Mouse (Mus musculus) kidney, adult 8-10 months (tissue): Measurements from ENCODE around the gene Ebf3.

ENCODE experiments used
- DNase-seq, 2 experiments: peaks; one replicate each; pipeline ENCODE4 v3.0.0; 2022

The Ebf3 gene

GRCm38 (mm10) chr7:137272252-137272651 is 42.0 kb downstream of the Ebf3 start:
- no peak for DNase-seq

DNA sequence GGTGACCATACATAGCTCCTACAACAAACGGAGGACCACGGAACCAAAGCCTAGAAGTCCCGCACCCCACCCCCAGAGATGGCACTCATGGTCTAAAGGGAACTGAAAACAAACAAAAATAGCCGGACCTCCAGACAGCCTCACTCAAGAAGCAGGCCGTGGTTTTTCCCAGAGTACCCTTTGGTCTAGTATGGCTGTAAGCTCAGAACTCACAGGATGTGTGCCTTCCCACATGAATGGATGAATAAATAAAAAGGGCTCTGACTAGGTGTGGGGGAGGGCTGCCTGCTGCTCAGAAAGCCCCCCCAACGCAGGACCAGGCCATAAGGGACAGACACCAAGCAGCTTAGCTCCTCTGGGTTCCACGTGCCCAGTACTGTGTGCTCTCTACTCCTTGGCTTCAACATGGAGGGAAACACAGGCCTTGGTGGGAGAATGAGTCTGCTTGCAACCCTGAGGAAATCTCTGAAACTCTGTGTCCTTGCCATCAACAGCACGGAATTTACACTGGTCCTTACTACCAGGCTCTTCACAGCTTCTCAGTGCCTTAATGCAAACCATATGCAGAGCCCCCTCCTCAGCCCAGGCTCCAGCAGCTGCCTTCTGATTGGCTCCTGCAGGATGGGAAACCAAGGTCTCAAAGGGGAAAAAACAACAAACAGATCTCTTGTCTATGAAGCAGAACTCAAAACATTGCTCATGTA is 45.6 kb downstream of the Ebf3 start:
- DNase-seq = no peak

DNA sequence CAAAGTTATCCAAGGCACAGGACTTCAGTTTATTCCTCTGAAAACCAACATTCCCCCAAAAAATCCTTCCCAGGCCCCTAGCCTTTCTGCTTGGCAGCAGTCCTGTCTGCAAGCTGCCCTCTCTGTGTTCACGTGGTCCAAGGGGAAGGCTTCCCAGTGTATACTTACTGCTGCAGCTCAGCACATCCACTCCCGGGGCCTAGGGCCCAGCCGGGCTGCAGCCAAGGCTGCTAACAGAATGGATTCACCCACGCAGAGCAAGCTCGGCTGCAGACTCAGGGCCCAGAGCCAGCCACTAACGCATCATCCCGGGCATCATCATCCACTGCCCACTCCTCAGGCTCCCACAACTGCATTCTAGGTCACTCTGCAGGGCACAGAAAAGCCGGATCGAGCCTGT is 46.8 kb downstream of the Ebf3 start:
- DNase-seq = no peak

DNA sequence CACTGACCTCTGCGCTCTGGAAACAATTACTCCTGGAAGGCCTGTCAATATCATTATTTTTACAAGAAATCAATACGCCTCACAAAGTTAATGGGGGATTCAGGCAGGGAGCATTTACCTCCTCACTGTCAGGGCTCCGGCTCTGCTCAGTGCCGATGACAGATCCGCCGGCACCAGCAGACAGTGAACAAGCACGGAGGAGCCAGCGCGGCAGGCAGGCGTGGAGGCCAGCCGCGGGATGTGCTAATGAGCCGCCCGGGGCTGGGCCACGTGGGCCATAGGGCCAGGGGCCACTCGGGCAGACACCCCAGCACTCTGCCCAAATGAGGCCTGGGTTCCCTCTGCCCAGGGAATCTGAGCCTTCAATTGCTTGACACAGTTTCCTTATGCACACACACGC is 47.7 kb downstream of the Ebf3 start:
- DNase-seq = no peak

- no peak for DNase-seq
Measured at GRCm38 (mm10) chr7:137262330-137262729, 51.9 kb downstream of the Ebf3 start.

GRCm38 (mm10) chr7:137246213-137246872 is 67.9 kb downstream of the Ebf3 start:
- DNase-seq = peak; percentile 24 to 67

GRCm38 (mm10) chr7:137244839-137245238 is 69.4 kb downstream of the Ebf3 start:
- no peak for DNase-seq

DNA sequence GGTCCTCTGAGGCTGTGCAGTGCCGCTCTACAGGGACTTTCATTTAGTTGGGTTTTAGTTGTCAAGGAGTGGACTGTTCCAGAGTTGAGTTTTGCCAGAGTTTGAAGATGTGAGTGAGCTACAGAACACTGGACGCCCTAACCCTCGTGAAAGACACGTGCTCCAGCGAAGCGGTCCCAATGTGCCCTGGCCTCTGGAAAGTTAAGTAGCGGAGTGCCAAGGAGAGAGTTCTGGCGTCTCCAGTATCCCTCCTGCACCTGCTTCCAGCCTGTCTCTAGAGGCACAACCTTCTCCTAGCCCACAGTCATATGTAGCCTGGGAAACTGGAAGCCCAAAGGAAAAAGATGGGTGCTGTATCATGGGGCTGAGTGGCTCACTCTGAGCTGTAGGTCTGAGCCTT is 73.8 kb downstream of the Ebf3 start:
- DNase-seq = no peak

DNA sequence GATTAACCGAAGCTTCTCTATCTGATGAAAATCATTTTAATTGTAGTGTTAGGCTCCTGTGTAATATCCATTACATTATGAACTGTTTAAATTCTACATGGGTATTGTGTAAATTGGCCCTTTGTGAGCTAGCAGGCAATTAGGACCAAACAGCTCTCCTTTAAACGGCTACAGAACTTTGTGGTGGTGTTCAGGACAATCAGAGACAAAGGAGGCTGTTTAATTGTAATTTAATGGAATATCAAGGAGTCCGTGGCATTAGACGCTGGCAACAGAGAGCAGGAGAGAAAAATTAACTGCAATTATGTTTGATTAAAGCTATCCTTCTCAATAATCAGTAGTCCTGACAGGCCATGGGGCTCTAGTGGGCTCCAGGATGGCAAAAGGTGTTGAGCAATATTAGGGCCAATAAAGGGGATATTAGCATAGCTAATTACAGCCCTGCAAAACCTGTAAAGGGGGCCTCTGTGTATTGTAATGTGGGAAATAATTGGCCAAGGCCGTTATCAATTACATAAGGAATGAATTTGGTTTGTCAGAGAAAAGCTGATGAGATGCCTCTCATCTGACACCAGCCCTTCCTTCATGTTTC is 74.6 kb downstream of the Ebf3 start:
- no peak for DNase-seq

DNA sequence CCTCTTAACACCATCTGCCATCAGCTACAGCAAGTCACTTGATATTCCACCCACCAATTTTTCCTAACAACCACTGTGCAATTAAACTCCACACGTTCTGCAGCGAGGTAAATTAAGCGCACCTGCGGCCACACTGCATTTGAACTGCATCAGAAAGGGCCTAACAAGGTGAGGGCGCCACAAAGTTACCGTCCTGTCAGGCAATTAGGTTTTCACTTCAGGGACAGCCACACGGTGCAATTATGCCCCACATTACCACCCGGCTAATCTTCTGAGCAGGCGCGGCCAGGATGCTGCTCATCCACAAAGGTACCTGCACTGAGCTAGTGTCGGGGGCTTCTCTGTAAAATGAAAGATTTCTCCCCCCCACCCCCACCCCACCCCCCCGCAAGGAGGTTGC is 76.8 kb downstream of the Ebf3 start:
- no peak for DNase-seq

GRCm38 (mm10) chr7:137223823-137224222 is 90.4 kb downstream of the Ebf3 start:
- no peak for DNase-seq

DNA sequence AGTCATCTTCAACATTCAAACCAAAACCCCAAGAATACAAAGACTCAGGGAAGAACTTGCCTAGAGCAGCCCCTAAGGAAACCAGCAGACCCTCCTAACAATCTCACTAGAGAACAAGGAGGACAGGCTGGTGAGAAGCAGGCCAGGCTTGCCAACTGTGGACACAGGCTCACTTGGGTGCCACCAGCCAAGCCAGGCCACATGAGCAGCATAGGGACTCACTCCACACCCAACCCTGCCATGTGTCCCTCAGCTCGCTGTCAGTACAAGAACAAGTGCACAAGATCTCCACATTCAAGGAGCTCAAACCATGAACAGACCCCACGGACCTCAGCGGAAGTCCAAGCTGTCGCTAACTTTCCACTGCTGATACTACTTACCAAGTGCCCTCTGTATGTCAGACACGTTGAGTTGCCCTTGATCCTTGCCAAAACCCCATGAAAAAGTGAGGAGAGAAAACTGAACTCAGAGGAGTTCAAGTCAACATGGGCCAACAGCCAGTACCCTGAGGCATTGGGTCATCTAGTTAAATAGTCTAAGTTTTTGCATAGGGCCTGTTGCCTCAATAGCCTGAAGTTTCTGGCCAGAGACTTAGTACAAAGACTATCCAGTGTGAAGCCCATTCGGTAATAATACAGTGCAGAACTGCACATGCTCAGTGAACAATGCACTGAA is 91.3 kb downstream of the Ebf3 start:
- DNase-seq = no peak

DNA sequence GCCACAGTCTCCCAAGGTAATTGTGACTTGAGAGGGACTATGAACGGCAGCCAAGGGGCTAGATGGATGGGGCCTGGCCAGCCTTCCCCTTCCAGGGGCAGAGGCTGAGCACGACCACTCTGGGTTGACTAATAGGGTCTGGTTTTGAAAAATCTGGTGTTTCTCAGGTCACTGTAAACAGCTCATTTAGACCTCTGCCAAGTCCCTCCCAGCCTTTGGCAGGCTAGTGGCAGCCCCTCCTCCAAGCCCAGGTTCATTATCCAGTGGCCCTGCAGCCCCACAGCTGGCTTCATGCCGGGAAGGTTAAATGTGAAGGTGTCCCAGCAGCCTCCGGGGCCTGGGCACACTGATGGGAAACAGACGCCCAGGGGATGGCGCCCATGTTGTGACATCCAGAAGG is 92.6 kb downstream of the Ebf3 start:
- DNase-seq = peak; percentile 40 to 55

GRCm38 (mm10) chr7:137220436-137220835 is 93.8 kb downstream of the Ebf3 start:
- no peak for DNase-seq

DNA sequence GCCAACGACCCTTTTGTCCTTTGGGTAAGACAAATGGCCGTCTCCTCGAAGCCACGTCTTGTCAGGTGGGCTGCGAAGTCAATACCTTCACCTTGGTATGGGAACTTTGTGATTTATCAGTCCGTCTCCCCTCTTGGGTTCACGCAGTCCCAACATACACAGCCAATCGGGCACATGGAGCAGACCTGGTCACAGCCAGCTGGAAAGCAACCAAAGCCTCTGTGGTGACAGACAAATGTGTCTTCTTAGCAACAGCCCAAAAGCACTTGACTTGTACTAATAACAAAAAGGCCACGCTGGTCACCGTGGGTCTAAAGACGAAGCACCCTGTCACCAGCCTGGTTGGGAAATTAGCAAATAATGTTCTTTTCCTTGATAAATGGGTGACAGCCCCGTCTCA is 95.5 kb downstream of the Ebf3 start:
- no peak for DNase-seq

DNA sequence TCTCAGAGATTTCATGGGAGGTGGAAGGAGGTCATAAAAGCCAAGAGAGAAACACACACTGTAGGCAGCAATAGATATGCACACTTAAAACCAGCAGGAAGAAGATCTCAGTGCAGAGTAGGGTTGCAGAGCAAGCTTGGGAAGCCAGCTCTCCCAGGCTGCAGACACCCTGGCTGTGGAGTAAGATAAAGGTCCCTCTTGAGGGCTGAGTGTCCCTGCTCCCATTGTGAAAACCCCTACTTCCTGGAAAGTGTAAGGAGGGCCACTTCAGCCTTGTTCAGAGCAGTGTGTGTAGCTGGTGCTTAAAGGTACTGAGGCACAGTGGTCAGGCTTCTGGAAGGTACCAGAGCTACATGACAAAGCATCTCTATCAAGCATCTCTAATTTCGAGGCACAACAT is 100.8 kb downstream of the Ebf3 start:
- DNase-seq = no peak

GRCm38 (mm10) chr7:137211332-137211731 is 102.9 kb downstream of the Ebf3 start:
- DNase-seq = peak; percentile 12 to 19

DNA sequence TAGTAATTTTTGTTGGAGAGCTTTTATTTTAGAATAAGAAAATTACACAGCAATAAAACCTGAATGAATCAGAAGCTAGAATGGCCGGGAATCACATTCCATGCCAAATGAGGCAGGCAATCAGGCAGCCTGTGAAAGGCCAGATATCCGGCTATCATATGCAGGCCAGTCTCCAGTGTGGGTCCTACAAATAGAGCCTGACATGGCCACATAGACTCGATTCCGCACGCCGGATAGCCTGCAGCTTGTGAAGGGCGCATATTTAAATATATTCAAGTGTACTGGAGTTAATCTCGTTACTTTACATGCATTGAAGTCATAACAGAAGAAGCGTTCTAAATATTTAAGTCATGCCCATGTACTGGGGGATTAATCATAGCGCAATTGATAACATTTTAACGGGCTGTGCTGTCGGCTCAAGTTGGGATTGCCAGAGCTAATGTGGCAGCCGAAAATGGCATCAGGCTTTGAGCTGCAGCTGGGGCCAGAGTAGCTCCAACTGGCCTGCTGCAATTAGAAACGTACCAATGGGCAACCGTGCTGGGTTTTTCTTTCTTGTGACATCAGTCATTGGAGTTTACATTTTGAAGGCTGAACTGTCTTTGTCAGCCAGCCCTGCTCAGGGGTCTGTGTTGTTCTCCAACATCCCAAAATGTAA is 104.4 kb downstream of the Ebf3 start:
- no peak for DNase-seq

- no peak for DNase-seq
Measured at GRCm38 (mm10) chr7:137208556-137208955, 105.7 kb downstream of the Ebf3 start.

DNA sequence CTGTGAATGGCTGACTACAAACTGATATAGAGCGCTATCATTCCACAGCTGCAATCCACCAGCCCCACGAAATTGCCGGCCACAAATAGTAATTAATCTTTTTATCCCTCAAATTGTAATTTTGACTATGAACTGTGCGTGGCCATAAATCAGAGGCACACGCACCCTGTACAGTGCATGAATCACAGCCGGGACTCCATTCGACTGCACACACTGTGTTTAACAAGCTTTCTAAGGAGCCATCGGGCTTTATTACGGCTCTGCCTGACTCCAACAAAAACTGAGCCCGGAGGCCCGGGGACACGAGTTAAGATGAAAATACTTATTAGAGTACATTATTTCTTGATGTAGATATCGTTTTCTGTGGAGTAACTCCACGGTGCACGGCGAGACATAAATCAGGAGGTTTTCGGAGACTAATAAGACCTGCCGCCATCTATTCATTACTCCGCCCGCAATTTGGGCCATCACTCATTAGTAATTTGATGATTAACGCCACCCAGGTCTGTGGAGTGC is 107.4 kb downstream of the Ebf3 start:
- no peak for DNase-seq

DNA sequence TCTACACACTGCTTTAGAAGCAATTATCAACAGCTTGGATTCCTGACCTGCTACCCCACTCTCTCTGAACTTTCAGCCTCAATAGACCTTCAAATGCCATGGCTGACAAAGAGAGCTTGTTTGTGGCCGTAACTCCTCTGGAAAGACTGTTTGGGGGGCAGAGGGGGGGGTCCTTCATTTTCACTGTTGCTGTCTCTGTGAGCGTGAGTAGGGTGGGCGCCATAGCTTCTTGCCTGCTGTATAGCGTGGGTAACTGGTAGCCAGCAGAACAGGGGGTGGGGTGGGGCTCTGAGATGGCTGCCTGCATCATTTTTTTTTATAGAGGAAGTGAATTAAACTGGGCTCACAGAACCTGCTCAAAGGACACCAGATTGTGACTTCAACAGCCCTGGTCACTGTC is 114.7 kb downstream of the Ebf3 start:
- DNase-seq = no peak

DNA sequence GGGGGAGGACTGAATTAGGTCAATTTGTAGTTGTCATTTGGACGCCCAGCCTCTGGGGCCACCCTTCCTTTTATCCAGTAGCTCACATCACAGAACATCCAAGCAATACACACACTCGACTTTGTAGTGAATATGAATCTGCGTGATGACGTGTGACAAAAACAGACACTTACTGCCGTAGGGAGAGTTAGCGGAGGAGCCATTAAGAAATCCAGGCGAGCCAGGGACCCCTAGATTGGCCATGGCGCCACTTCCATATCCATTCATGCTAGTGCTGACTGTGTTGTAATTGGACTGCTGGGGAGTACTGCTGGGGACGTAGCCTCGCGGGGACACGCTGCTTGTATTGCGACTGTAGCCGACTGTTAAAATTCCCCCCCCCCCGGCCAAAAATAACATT is 115.3 kb downstream of the Ebf3 start:
- DNase-seq = no peak
